Mouse (Mus musculus) myocyte (in vitro differentiated cells): ENCODE measurements around the gene Ulk4.

ENCODE experiments used
- E2F4 ChIP-seq: IDR thresholded peaks from one replicate; pipeline ENCODE4 v1.6.1; 2011; ENCODE audit warnings: mild to moderate bottlenecking, control low read depth, moderate library complexity; ENCODE audit not compliant: insufficient read depth
- MAX ChIP-seq: IDR thresholded peaks from one replicate; pipeline ENCODE4 v1.6.1; 2011; ENCODE audit warnings: low read depth, mild to moderate bottlenecking, control low read depth
- MYOD1 ChIP-seq, 3 experiments: IDR thresholded peaks; one replicate each; pipeline ENCODE4 v1.6.1; 2011; ENCODE audit warnings: control low read depth in 2 of 3, low read depth in 2 of 3, mild to moderate bottlenecking in 2 of 3, moderate library complexity in 1 of 3; ENCODE audit not compliant: insufficient read length in 2 of 3, control insufficient read depth in 1 of 3
- MYOG ChIP-seq, 3 experiments: IDR thresholded peaks; one replicate each; pipeline ENCODE4 v1.6.1; 2011; ENCODE audit warnings: control low read depth in 2 of 3, low read depth in 2 of 3, mild to moderate bottlenecking in 2 of 3; ENCODE audit not compliant: insufficient read length in 2 of 3, control insufficient read depth in 1 of 3, insufficient read depth in 1 of 3
- POLR2A ChIP-seq: IDR thresholded peaks from one replicate; pipeline ENCODE4 v1.6.1; 2011; ENCODE audit warnings: low read depth, mild to moderate bottlenecking, control low read depth, moderate library complexity; ENCODE audit not compliant: insufficient read length
- POLR2AphosphoS2 ChIP-seq: IDR thresholded peaks from one replicate; pipeline ENCODE4 v1.6.1; 2011; ENCODE audit warnings: low read depth, control low read depth; ENCODE audit not compliant: insufficient read length
- TCF12 ChIP-seq: IDR thresholded peaks from one replicate; pipeline ENCODE4 v1.6.1; 2011; ENCODE audit warnings: mild to moderate bottlenecking, control low read depth; ENCODE audit not compliant: poor library complexity, insufficient read depth, severe bottlenecking
- USF1 ChIP-seq: IDR thresholded peaks from one replicate; pipeline ENCODE4 v1.6.1; 2011; ENCODE audit warnings: low read depth, mild to moderate bottlenecking, control low read depth, moderate library complexity

DNA sequence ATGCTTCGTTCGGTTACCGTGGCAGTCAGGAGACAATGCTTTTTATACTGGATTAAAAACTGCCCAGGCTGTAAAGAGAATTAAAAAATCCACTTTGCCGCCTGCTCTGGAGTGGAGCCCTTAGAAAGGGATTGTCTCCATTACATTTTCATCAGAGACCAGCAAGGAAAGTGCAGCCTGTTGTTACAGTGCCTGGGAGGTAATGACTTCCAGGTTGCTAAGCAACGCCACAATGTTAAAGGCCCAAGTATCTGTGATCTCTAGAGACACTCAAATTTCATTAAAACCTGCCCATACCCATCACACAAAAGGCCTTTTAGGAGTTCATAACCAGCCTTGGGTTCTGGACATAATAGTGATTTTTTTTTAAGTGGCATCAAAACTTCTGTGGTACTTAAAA lies 239.0 kb downstream of the Ulk4 start:
- TF ChIP-seq E2F4 (no peak), POLR2A (no peak), TCF12 (no peak), USF1 (no peak), MYOG (IDR thresholded peaks at IDR 0.05; ENCODE audit: control insufficient read depth in 1 of 3, insufficient read depth in 1 of 3, insufficient read length in 2 of 3, low read depth in 2 of 3) (no peak), POLR2AphosphoS2 (no peak), MAX (no peak), MYOD1 (IDR thresholded peaks at IDR 0.05; ENCODE audit: control insufficient read depth in 1 of 3, insufficient read length in 2 of 3, low read depth in 2 of 3) (no peak)
